Mouse (Mus musculus) intestine, embryonic 14.5 days (tissue): ENCODE data around the gene Lipk. TPM values are rescaled to one million over a fixed set of nuclear protein-coding genes. Genes with fewer than 3 reads are reported as not detected.

Experiments
- ATAC-seq: fragments of 200-750 bp; cut with Nextera tagmentation; replicated peaks from 2 replicates; pipeline ENCODE4 v1.8.0; 2017; ENCODE audit warnings: low read depth, moderate number of reproducible peaks, moderate TSS enrichment, moderate library complexity; ENCODE audit not compliant: low FRiP score, low TSS enrichment
- DNase-seq: peaks from one replicate; pipeline ENCODE4 v3.0.0-alpha.2; 2018; ENCODE audit warnings: low spot score
- H3K27ac ChIP-seq: fragments of 300-500 bp; sonication (generic); 2 replicates; pipeline ENCODE4 v1.5.1; 2014; ENCODE audit warnings: low read depth, mild to moderate bottlenecking, control low read depth
- H3K27me3 ChIP-seq: fragments of 300-500 bp; sonication (generic); replicated peaks from 2 replicates; pipeline ENCODE4 v1.6.1; 2014; ENCODE audit warnings: low read length, control low read depth; ENCODE audit not compliant: control insufficient read depth, insufficient read depth
- H3K36me3 ChIP-seq: fragments of 300-500 bp; sonication (generic); 2 replicates; pipeline ENCODE4 v1.6.1; 2014; ENCODE audit warnings: low read length, control low read depth; ENCODE audit not compliant: control insufficient read depth, insufficient read depth
- H3K4me1 ChIP-seq: fragments of 300-500 bp; sonication (generic); replicated peaks from 2 replicates; pipeline ENCODE4 v1.6.1; 2014; ENCODE audit warnings: low read length, control low read depth, mixed read lengths; ENCODE audit not compliant: control insufficient read depth, insufficient read depth
- H3K4me2 ChIP-seq: fragments of 300-500 bp; sonication (generic); 2 replicates; pipeline ENCODE4 v1.6.1; 2014; ENCODE audit warnings: low read length
- H3K4me3 ChIP-seq: fragments of 300-500 bp; sonication (generic); 2 replicates; pipeline ENCODE4 v1.5.1; 2014; ENCODE audit warnings: low read depth, low read length, control low read depth, mixed read lengths
- H3K9ac ChIP-seq: fragments of 300-500 bp; sonication (generic); 2 replicates; pipeline ENCODE4 v1.6.1; 2014; ENCODE audit warnings: mild to moderate bottlenecking, low read length
- H3K9me3 ChIP-seq: fragments of 300-500 bp; sonication (generic); 2 replicates; pipeline ENCODE4 v1.6.1; 2016; ENCODE audit warnings: low read length, control low read depth; ENCODE audit not compliant: control insufficient read depth
- WGBS: fragments of 180-500 bp; shearing (Covaris S2); extraction: QIAGEN DNeasy Blood & Tissue Kit; methylation state at CpG from one replicate; pipeline ENCODE4 v1.1.7; 2014; 5-methylcytosine and 5-hydroxymethylcytosine counted together
- polyA plus RNA-seq: library from polyadenylated mRNA; unstranded; fragments of >200 nt; fragmentation: Nextera tagmentation; extraction: Ambion mirVana; gene quantifications from 2 replicates; pipeline ENCODE4 v1.2.1, GENCODE M21; 2014

Gene Lipk
- polyA plus RNA-seq = not detected in 2 replicates

- 85% methylated on average over 6 of the region's 6 CpGs for WGBS
Measured at GRCm38 (mm10) chr19:34008002-34008401, at the start of gene Lipk. Lipk (plus strand) TSS chr19:34008290.

GRCm38 (mm10) chr19:33960887-33961286 lies 47.2 kb upstream of the Lipk start, which contains the start of gene Lipf:
Lipf (plus strand) TSS chr19:33961187.
- no peaks in the 10 kb centered on the region for H3K27me3 ChIP-seq
- no peaks in the 10 kb centered on the region for H3K36me3 ChIP-seq
- no peak within 1 kb of the TSS for H3K27ac ChIP-seq
- no peaks in the 10 kb centered on the region for H3K9me3 ChIP-seq
- ATAC-seq (no peak), DNase-seq (no peak)
- no peaks in the 10 kb centered on the region for H3K4me1 ChIP-seq
- H3K4me2 ChIP-seq = no peak within 1 kb of the TSS
- no peak within 1 kb of the TSS for H3K9ac ChIP-seq
- no peak within 1 kb of the TSS for H3K4me3 ChIP-seq

More at GRCm38 (mm10) chr19:34008002-34008401, at the start of gene Lipk:
- ATAC-seq (no peak), DNase-seq (no peak)
- H3K9me3 ChIP-seq = no peaks in the 10 kb centered on the region
- H3K4me2 ChIP-seq = no peak within 1 kb of the TSS
- no peaks in the 10 kb centered on the region for H3K4me1 ChIP-seq
- no peaks in the 10 kb centered on the region for H3K36me3 ChIP-seq
- H3K27ac ChIP-seq = no peak within 1 kb of the TSS
- H3K4me3 ChIP-seq = no peak within 1 kb of the TSS
- H3K9ac ChIP-seq = no peak within 1 kb of the TSS
- no peaks in the 10 kb centered on the region for H3K27me3 ChIP-seq

GRCm38 (mm10) chr19:33979007-33979406 lies 29.1 kb upstream of the Lipk start:
- no peak for ATAC-seq
- no peak for DNase-seq
- no peak overlapping the region for H3K4me2 ChIP-seq

GRCm38 (mm10) chr19:33983043-33983442 lies 25.0 kb upstream of the Lipk start:
- Histone ChIP-seq H3K27me3 (no peaks in the 10 kb centered on the region), H3K27ac (no peak overlapping the region), H3K4me1 (no peaks in the 10 kb centered on the region), H3K9me3 (no peaks in the 10 kb centered on the region), H3K9ac (no peak overlapping the region), H3K36me3 (no peaks in the 10 kb centered on the region), H3K4me2 (no peak overlapping the region), H3K4me3 (no peak overlapping the region)
- ATAC-seq = no peak
- no peak for DNase-seq
- 65% methylated on average over 3 of the region's 3 CpGs for WGBS

More at GRCm38 (mm10) chr19:33979007-33979406, 29.1 kb upstream of the Lipk start:
- H3K27me3 ChIP-seq = no peaks in the 10 kb centered on the region
- no peaks in the 10 kb centered on the region for H3K36me3 ChIP-seq
- H3K4me1 ChIP-seq = no peaks in the 10 kb centered on the region
- no peak overlapping the region for H3K9ac ChIP-seq
- H3K4me3 ChIP-seq = no peak overlapping the region
- H3K9me3 ChIP-seq = no peaks in the 10 kb centered on the region
- WGBS = 50% methylated on average over 3 of the region's 3 CpGs
- no peak overlapping the region for H3K27ac ChIP-seq

DNA sequence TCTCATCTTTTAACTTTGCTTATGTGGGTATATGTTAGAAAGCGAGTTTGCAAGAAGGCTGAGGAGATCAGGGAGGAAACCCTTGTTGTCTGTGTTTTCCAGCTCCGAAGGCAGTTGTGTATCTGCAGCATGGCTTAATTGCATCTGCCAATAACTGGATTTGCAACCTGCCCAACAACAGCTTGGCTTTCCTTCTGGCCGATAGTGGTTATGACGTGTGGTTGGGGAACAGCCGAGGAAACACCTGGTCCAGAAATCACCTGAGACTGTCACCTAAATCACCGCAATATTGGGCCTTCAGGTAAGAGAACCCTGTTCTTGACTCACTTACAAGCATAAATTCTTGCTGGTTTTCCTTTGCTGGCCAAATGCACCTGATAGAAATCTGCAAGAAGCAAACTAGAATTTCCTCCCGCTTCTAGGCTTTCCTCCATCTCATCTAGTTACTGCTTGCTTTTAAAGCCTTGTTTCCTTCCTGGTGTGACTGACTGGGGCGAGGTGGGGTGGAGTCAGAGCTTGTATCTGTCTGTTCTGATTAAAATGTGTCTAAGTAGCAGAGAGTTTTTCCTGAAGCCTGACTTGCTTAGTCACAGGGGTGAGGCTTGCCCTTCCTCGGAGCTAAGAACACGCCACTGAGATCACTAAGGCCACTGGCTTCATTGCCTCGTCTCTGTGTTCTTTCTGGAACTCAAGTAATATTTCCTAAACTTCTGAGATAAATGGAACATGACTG lies 13.5 kb downstream of the Lipk start:
- DNase-seq = no peak
- Histone ChIP-seq H3K9ac (no peak overlapping the region), H3K9me3 (no peaks in the 10 kb centered on the region), H3K36me3 (no peaks in the 10 kb centered on the region), H3K4me3 (no peak overlapping the region), H3K4me2 (no peak overlapping the region), H3K27me3 (no peaks in the 10 kb centered on the region), H3K4me1 (no peaks in the 10 kb centered on the region), H3K27ac (no peak overlapping the region)
- ATAC-seq = no peak
- 83% methylated on average over 11 of the region's 11 CpGs for WGBS

- H3K27me3 ChIP-seq = no peaks in the 10 kb centered on the region
- ATAC-seq (no peak), DNase-seq (no peak)
- no peaks in the 10 kb centered on the region for H3K4me1 ChIP-seq
- H3K9ac ChIP-seq = no peak overlapping the region
- no peak overlapping the region for H3K27ac ChIP-seq
- no peak overlapping the region for H3K4me3 ChIP-seq
- WGBS = 43% methylated on average over 3 of the region's 3 CpGs
- no peak overlapping the region for H3K4me2 ChIP-seq
- H3K36me3 ChIP-seq = no peaks in the 10 kb centered on the region
- no peaks in the 10 kb centered on the region for H3K9me3 ChIP-seq
Measured at GRCm38 (mm10) chr19:34022759-34023158, 14.7 kb downstream of the Lipk start.

GRCm38 (mm10) chr19:34039731-34040130 lies 31.6 kb downstream of the Lipk start:
- Histone ChIP-seq H3K4me1 (no peaks in the 10 kb centered on the region), H3K36me3 (no peaks in the 10 kb centered on the region), H3K9me3 (no peaks in the 10 kb centered on the region), H3K27me3 (no peaks in the 10 kb centered on the region), H3K27ac (no peak overlapping the region), H3K4me3 (no peak overlapping the region), H3K4me2 (no peak overlapping the region), H3K9ac (no peak overlapping the region)
- DNase-seq (no peak), ATAC-seq (no peak)
- 71% methylated on average over 1 of the region's 1 CpGs for WGBS

- no peaks in the 10 kb centered on the region for H3K36me3 ChIP-seq
- no peak overlapping the region for H3K9ac ChIP-seq
- WGBS = 68% methylated on average over 6 of the region's 6 CpGs
- ATAC-seq (no peak), DNase-seq (no peak)
- H3K9me3 ChIP-seq = no peaks in the 10 kb centered on the region
- H3K27ac ChIP-seq = no peak overlapping the region
- H3K4me1 ChIP-seq = no peaks in the 10 kb centered on the region
- no peak overlapping the region for H3K4me2 ChIP-seq
- H3K4me3 ChIP-seq = no peak overlapping the region
- no peaks in the 10 kb centered on the region for H3K27me3 ChIP-seq
Measured at GRCm38 (mm10) chr19:34043008-34043407, 34.9 kb downstream of the Lipk start.
